Mouse (Mus musculus): ENCODE results near the gene Ndc1. TPM values are rescaled to one million over a fixed set of nuclear protein-coding genes. Genes with fewer than 3 reads are reported as not detected.

Gene Ndc1
- polyA plus RNA-seq, 1 experiment from 2014 or later, result 32.6 TPM

DNA sequence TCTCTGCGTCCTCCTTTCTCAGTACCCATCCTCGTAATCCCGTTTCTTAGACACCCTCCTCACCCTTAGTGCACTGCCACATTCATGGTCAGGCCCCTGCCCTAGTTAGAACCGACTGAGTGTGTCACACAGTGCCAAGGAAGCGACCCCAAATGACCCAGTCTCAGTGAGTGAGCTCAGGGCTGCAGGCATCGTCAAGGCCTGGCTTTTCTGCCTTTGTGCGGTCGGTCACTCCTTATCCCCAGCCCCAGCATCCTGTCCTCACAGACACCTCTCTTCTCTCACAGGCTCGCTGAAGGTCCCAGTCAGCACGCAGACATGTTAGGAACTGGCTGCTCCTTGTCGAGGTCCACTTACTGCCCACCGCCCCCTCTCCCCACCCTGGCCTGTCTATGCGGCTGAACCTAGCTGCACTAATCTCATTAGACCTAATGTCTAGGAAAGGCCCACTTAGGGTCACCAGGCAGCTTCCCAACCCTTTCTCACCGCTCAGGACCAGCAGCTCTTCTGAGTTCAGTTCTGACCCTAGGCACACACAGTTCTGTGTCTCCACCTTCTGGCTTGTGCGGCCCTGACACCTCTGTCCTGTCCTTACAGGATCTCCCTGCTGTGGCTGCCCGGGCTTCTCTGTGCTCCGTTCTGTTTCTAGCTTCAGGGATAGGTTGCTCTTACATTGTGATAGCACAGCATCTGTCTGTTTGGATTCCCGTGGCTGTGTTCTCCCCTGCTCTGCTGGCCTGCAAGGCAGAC is 84.9 kb downstream of the Ndc1 start:
- Histone ChIP-seq H3K4me1 (replicated peaks) (no peaks in the 10 kb centered on the region), H3K4me3 (replicated peaks) (no peak overlapping the region)
- ATAC-seq, result no peak

DNA sequence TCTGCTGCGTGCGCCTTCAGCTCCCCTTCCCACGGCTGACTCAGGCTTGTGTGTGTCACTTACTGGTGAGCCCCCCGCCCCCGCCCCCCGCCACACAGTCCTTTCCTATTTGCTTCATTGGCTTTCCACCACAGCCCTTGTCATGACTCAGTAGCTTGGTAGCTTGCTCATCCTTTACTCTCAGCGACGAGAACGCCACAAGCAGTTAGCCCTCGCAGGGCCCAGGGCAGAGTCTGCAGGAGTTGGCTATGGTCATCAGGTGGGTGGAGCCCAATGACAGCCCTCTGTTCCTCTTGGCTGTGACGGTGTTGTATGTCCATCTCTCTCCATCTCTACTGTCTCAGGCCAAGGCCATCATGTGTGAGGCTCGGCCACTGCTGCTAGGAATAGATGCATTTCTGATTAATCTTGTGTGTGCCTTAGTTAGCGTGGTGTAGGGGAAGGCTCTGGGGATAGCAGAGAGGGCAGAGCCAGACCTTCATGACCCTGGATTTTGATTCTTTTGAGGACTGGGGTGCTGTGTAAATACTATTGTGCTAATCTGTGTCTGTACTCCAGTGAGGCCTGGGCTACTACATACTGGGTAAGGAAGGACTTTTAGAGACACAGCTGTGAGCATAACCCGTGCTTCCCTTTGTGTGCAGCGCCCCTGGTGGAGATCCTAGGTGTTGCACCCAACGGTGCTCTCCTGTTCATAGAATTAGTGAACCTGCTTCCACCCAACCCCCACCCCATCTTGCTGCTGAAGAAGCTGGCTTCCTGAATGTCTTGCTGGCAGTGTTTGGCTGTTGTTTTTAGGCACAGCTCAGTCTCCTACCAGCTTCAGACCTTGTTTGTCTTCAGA is 85.8 kb downstream of the Ndc1 start:
- Histone ChIP-seq H3K36me3 (no peaks in the 10 kb centered on the region), H3K4me2 (replicated peaks) (no peak overlapping the region), H3K4me3 (replicated peaks) (no peak overlapping the region), H3K27me3 (replicated peaks) (no peaks in the 10 kb centered on the region), H3K9me3 (no peaks in the 10 kb centered on the region), H3K4me1 (replicated peaks) (0 out of 2 replicates have a peak, but pooled peaks cover 3% of the 10 kb centered on the region), H3K27ac (no peak overlapping the region), H3K9ac (no peak overlapping the region)
- ATAC-seq, result peak; percentile 65; the same call in 1 of the 2 replicates
- 65% methylated on average over 16 of the region's 16 CpGs for WGBS

More for the DNA sequence above, 84.9 kb downstream of the Ndc1 start:
- Histone ChIP-seq H3K9ac (no peak overlapping the region), H3K4me2 (replicated peaks) (no peak overlapping the region), H3K27ac (no peak overlapping the region), H3K9me3 (no peaks in the 10 kb centered on the region), H3K36me3 (no peaks in the 10 kb centered on the region), H3K27me3 (replicated peaks) (no peaks in the 10 kb centered on the region)
- WGBS, result 75% methylated on average over 18 of the region's 18 CpGs

DNA sequence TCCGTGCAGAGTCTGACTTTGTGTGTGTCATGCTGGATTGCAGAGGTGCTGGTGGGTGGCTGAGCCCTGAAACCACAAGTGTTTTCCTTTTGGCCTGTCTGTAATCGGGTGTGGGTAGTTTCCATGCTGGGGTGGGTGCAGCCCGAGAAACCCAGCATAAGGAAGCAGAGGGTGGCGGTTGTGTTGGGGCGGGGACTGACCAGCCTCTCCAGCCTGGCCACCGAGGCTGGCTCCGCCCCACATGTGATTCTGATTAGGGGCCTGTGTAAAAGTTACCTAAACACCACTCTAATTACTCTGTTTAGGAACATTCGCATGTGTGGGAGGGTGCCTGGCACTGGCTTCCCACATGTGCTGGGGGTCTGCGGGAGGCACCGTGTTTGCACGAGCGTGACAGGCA is 90.0 kb downstream of the Ndc1 start:
- Histone ChIP-seq H3K4me1 (replicated peaks) (0 out of 2 replicates have a peak, but pooled peaks cover 3% of the 10 kb centered on the region), H3K36me3 (no peaks in the 10 kb centered on the region), H3K9me3 (no peaks in the 10 kb centered on the region), H3K27me3 (replicated peaks) (no peaks in the 10 kb centered on the region), H3K9ac (no peak overlapping the region), H3K27ac (no peak overlapping the region), H3K4me2 (replicated peaks) (no peak overlapping the region), H3K4me3 (replicated peaks) (no peak overlapping the region)
- 50% methylated on average over 12 of the region's 12 CpGs for WGBS
- ATAC-seq, result 0 out of 2 replicates have a peak, but pooled peaks have one; percentile 54

DNA sequence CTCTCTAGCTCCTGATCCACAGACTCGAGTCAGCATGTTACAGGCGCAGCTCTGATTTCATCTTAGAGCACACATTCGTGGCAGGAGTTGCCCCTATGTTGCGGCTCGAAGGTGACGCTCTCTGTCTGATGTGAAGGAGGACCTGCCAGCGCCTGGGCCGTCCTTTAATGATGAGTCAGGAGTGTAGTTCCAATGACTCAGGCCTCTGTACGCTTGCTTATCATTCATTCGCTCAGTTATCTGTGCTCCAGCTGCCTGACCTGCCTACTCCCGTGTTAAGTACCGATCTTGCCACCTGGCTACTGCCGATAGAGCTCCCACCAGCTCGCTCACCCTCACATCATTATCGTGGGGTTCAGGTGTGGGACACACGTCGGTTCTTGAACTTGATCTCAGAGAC is 91.3 kb downstream of the Ndc1 start:
- H3K9ac ChIP-seq, result no peak overlapping the region
- no peak overlapping the region for H3K4me2 ChIP-seq (replicated peaks)
- no peaks in the 10 kb centered on the region for H3K9me3 ChIP-seq
- WGBS, result 73% methylated on average over 17 of the region's 17 CpGs
- H3K36me3 ChIP-seq, result no peaks in the 10 kb centered on the region
- no peaks in the 10 kb centered on the region for H3K27me3 ChIP-seq (replicated peaks)
- H3K4me3 ChIP-seq (replicated peaks), result no peak overlapping the region
- peak; percentile 68; the same call in 1 of the 2 replicates for ATAC-seq
- 0 out of 2 replicates have a peak, but pooled peaks cover 3% of the 10 kb centered on the region for H3K4me1 ChIP-seq (replicated peaks)
- H3K27ac ChIP-seq, result no peak overlapping the region

DNA sequence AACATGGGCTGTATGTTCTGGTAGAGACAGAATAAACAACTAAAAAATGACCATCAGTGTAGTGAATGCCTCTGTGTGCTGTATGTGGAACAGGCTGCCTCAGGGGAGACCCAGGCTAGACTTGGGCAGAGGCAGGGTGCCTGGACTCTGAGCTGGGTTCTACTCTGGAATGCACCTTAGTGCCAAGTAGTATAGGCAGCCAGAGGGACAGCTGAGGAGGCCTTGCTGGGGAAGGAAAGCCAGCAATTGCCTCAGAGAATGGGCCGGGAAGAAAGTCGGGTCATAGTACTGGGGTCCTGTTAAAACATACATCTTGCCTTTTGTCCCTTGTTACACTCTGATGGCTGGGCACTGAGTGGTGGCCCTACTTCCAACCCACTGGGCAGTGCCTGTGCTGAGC is 91.9 kb downstream of the Ndc1 start:
- 83% methylated on average over 2 of the region's 2 CpGs for WGBS
- Histone ChIP-seq H3K9me3 (no peaks in the 10 kb centered on the region), H3K4me2 (replicated peaks) (no peak overlapping the region), H3K4me1 (replicated peaks) (0 out of 2 replicates have a peak, but pooled peaks cover 3% of the 10 kb centered on the region), H3K27me3 (replicated peaks) (no peaks in the 10 kb centered on the region), H3K9ac (no peak overlapping the region), H3K36me3 (no peaks in the 10 kb centered on the region), H3K4me3 (replicated peaks) (no peak overlapping the region), H3K27ac (no peak overlapping the region)
- no peak for ATAC-seq

DNA sequence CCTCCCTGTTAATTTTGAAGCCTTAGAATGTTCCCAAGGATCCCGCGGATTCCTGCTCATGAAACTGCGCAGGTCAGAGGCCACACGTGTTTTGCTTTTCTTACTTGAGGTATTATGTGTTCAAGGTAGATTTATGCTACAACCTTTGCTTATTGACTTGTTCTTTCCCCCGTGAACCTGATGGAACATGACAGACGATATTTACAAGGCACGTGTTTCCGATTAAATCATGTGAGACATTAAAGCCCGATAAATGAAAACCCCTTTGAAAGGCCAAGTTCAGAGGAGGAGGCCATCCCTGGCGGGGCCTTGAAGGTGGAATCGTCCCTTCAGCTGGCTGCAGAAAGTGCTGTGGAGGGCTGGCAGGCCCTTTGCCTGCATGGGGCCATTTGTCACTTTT is 92.9 kb downstream of the Ndc1 start:
- no peaks in the 10 kb centered on the region for H3K9me3 ChIP-seq
- no peak overlapping the region for H3K4me3 ChIP-seq (replicated peaks)
- 76% methylated on average over 11 of the region's 11 CpGs for WGBS
- H3K27me3 ChIP-seq (replicated peaks), result no peaks in the 10 kb centered on the region
- H3K9ac ChIP-seq, result no peak overlapping the region
- H3K36me3 ChIP-seq, result no peaks in the 10 kb centered on the region
- no peak overlapping the region for H3K27ac ChIP-seq
- no peak overlapping the region for H3K4me2 ChIP-seq (replicated peaks)
- 0 out of 2 replicates have a peak, but pooled peaks cover 3% of the 10 kb centered on the region for H3K4me1 ChIP-seq (replicated peaks)
- no peak for ATAC-seq

Other genes with a start within 250 kb of the Ndc1 start
- gene Tmem59, start 189.4 kb upstream of the Ndc1 start, polyA plus RNA-seq (2015; fragmentation: Nextera tagmentation; extraction: Ambion mirVana), result 394 and 425 TPM in 2 replicates
- 21.8 and 35.1 TPM in 2 replicates for gene Tceanc2, start 188.7 kb upstream of the Ndc1 start, polyA plus RNA-seq (2015; fragmentation: Nextera tagmentation; extraction: Ambion mirVana)
- gene Ldlrad1, start 158.6 kb upstream of the Ndc1 start, polyA plus RNA-seq (2015; fragmentation: Nextera tagmentation; extraction: Ambion mirVana), result not detected in 2 replicates
- gene Lrrc42, start 114.3 kb upstream of the Ndc1 start, polyA plus RNA-seq (2015; fragmentation: Nextera tagmentation; extraction: Ambion mirVana), result 53.5 TPM in 2 replicates
- gene Hspb11, start 114.2 kb upstream of the Ndc1 start, polyA plus RNA-seq (2015; fragmentation: Nextera tagmentation; extraction: Ambion mirVana), result 29.4 and 31.9 TPM in 2 replicates
- gene Dio1, start 60.6 kb upstream of the Ndc1 start, polyA plus RNA-seq (2015; fragmentation: Nextera tagmentation; extraction: Ambion mirVana), result 1.5 and 1.9 TPM in 2 replicates
- 69.3 and 76.8 TPM in 2 replicates for gene Yipf1, start 53.4 kb upstream of the Ndc1 start, polyA plus RNA-seq (2015; fragmentation: Nextera tagmentation; extraction: Ambion mirVana)
- gene Glis1, start 66.8 kb downstream of the Ndc1 start, polyA plus RNA-seq (2015; fragmentation: Nextera tagmentation; extraction: Ambion mirVana), result 0.78 and 0.85 TPM in 2 replicates

All from intestine, embryonic 15.5 days (tissue).